Mouse (Mus musculus): ENCODE measurements around the gene Unc119b. TPM values are rescaled to one million over a fixed set of nuclear protein-coding genes. Genes with fewer than 3 reads are reported as not detected.
"Not testable (repeated sequence)": the region's sequence is repeated elsewhere in the genome, so short reads cannot be mapped to it uniquely, and the experiment has no call there.

Unc119b gene
- total RNA-seq (2021), result 10 to 100 TPM; 26.7 to 29.8 TPM
- long read RNA-seq, transcript Unc119b-201 (5 exons, 3,659 nt), result major isoform, 20 of 26 reads
- long read RNA-seq, partial matches to known transcripts, result 1 of 26 reads
- long read RNA-seq, other reads (novel, unspliced or antisense), result 4 of 26 reads

DNA sequence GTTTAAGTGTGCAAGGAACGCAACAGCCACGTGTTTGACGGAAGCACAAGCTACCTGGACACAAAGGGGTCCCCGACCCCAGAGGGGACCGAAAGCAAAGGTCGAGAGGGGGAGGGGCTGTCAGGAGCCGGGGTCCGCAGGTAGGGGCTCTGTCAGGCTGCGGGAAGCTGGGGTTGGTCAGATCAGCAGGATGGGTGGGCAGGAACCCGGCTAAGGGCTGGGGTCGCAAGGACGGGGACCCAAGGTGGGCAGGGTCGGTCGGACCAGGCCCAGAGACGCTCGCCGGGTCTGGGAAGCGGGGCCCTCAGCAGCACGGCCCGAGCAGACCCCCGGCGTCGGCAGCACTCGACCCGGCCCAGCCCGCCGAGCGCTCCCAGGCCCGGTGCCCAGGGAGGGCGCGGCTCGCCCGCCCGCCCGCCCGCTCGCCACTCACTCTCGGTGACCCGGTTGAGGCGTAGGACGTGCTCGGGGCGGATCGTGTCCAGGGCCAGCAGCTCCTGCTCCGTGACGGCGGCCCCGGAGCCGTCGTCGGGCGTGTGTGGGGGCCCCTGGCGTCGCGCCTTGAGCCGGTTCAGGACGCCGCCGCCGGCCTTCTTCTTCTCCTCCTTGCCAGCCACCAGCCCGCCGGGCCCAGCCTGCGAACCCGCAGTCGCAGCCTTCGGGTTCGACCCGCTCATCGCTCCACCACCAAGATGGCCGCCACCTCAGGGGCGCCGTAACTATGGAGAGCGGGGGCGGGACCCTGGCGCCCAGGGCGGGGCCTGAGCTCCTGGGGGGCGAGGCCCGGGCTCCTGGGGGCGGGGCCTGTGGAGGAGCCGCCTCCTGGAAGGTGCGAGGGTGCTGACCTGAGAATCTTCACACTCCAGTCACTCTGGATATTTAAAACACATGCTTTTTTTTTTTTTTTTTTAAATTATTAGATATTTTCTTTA is at the start of gene Unc119b:
Gene Unc119b, minus strand, starts transcription at position 742 of the 932 bp plus-strand sequence.
- peak; percentile 82 to 91 for DNase-seq (ENCODE audit: low spot score in 2 of 2)

DNA sequence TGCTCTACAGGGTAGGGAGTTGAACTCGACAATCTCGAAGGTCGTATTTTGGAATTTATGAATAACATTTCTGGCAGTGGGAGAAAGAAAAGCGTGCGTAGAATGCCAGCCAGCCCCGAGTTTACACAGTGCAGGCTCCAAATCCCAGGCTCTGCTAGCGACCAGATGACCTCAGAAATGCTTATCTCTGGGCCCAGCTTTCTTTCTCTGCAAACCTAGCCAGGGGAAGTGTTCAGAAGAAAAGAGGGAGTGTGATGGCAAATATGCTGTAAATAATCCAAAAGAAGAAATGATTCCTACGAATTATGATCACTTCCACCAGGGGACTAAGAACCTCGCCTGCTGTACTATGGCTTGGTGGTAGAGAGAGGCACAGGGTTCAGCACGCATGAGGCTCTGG is 48.7 kb upstream of the Unc119b start:
- no peak for DNase-seq (ENCODE audit: low spot score in 2 of 2)

DNA sequence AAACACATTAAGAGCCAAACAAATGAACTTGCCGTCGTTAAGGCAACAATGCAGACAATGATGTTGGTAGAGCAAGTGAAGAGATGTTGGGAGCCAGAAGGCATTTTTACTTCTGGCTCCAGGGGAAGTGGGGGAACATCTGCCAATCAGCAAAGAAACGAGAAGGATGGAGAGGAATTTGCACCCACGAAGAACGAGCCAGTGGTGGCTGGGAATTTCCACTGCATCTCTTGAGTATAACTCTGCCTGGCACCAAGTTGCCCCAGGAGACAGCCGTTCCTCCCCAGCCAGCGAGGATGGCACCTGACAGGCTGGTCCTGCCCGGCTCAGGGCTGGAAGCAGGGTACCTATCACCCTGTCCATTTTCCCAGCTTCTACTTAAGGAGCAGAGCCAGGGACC is 48.1 kb upstream of the Unc119b start:
- no peak for DNase-seq (ENCODE audit: low spot score in 2 of 2)

DNA sequence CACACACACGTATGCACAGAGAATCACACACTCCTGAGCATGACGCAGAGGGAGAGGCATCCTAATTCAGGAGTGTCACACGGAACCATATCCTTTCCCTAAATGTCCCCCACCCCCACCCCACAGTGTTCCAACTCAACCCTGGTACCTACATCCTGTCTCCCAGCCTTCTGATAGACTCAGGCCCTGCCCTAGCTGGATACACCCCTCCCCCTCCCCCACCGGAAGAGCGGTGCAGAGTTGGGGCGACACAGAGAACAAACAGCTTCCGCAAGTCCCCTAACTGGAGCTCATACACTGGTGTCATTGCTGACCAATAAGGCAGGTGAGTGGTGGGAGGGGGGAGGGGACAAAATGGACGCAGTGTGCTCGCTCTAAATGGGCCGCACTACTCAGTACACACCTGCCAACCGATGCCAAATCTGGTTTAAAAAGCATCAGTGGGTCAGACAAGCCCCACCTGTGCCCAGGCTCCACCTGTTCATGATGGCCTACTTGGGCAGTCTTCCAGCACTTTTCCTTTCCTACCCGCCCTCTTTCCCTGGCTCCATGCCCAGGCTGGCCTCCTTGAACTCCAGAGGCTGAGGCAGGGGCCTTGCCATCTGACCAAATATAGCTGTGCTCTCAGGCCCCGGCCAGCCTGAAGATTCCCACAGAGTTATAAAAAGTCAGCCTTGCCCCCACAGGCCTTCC is 46.6 kb upstream of the Unc119b start:
- DNase-seq (ENCODE audit: low spot score in 2 of 2), result no peak

DNA sequence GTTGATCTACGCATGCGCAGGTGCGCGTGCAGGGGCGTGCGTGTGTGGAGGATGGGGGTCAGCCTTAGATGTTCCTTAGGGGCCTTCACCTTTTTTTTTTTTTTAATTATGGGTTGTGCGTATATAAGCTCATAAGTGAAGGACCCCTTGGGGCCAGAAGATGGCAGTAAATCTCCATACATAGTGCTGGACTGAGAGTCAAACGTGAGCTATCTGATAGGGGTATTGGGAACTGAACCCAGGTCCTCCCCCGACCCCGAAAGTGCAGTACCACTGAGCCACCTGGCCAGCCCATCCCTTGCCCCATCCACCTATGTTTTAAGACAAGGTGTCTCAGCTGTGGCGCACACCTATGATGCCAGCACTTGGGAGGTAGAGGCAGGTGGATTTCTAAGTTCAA is 44.8 kb upstream of the Unc119b start:
- no peak for DNase-seq (ENCODE audit: low spot score in 2 of 2)

DNA sequence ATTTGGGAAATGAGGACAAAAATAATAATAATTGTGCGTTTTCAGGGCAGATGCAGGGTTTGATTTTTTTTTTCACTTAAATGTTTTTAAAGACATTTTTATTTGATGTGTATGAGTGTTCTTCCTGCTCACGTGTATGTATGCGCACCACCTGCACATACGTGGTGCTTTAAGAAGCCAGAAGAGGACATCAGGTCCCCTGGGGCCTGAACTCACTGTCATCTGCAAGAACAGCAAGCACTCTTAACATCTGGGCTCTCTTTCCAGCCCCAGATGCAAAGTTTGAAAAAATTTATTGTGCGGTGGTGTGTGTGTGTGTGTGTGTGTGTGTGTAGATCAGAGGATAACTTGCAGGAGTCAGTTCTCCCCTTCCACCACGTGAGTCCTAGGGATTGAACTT is 43.1 kb upstream of the Unc119b start:
- no peak for DNase-seq (ENCODE audit: low spot score in 2 of 2)

DNA sequence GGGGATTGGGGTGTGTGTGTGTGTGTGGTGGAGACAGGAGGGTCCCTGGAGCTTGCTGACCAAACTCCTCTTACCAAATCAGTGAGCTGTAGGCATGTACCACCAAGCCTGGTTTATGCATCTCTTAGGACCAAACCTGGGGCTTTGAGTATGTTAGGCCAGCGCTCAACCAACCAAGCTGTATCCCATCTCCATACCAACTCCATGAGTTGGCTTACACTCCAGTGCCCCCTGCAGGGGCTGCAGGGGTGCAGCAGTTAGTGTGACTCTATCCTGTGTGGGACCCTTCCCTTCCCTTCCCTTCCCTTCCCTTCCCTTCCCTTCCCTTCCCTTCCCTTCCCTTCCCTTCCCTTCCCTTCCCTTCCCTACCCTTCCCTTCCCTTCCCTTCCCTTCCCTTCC is 39.8 kb upstream of the Unc119b start:
- no peak for DNase-seq (ENCODE audit: low spot score in 2 of 2)

DNA sequence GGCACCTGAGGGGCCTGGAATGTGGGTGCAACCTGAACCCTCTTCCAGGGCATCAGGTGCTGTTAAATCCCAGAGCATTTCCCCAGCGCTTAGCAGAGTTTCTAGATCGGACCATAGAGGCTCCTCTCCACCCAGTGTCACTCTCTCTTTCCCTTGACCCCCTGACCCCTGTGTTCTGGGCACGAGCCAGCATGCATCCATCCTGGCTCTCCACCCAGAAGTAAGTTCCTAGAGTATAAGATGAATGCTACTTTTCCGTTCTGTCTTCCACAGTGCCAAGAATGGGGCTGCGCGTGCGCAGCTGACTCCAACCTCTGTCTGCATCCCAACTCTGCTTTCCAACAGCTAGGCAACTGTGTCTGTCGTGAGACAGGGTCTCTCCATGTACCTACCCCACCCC is 35.4 kb upstream of the Unc119b start:
- no peak for DNase-seq (ENCODE audit: low spot score in 2 of 2)

DNA sequence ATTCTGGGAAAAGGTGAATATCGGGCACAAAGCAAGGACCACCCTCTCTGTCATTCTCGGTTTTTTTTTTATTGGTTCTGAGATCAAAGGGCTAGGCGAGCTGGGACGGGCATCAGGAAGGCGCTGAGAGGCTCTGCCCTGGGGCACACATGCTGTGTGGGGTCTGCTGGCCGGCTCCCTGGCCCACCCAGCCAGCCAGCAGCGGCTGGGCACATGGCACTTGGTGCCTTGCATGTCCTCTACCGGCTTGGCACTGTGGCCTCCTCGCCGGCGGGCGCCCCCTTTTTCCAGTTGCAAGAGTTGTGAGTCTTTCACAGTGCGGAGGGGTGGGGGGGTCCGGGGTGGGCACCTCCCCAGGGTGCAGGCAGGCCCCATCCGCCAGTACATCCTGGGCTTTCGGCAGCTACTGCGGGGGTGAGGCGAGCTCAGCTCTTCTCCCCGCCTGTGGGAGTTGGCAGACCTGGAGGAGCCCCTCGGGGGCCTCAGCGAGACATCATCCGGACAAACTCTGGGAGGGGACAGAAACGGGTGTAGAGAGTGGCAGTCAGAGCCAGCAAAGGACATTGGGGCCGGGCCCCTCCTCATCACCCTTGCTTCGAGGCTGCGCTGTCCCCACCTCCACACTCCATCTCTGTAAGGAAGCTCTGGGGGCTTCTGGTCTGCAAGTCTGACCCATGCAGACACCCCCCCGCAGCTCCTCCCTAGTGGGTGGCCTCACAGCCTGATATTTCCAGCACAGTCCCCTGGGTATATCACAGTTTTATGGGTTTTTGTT is 34.1 kb upstream of the Unc119b start:
- no peak for DNase-seq (ENCODE audit: low spot score in 2 of 2)

DNA sequence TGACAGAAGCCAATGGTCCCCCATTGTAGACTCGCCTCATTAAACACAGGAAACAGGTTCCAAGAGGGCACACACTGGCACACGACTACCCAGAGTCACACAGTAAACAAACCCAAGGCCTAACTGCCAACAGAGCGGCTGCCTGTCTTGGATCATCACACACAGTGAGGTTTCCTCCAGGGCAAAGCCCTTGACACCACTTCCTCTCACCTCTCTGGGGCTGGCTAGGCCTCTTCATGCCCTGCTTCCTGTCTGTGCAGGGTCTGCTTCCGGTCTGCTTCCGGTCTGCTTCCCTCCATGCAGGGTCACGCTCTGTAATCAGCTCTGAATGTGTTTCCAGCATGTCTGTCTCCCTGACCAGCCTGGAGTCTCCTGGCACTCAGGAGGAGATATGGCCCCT is 32.6 kb upstream of the Unc119b start:
- no peak for DNase-seq (ENCODE audit: low spot score in 2 of 2)

DNA sequence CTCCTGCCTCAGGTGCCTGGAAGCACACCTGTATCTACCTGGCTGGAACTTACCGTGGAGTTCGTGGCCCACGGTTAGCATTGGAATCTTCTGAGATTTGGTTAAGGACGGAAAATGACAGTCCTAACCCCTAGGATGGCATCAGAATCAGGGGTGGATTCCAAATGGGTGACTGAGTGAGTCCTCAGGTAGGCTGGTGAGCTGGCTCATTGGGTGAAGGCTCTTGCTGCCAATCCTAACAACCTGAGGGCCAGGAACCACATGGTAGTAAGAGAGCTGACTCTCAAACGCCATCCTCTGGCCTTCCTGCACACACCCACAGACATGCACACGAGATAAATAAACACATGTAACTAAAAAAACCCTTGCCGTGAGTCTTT is 32.0 kb upstream of the Unc119b start:
- DNase-seq (ENCODE audit: low spot score in 2 of 2), result no peak

DNA sequence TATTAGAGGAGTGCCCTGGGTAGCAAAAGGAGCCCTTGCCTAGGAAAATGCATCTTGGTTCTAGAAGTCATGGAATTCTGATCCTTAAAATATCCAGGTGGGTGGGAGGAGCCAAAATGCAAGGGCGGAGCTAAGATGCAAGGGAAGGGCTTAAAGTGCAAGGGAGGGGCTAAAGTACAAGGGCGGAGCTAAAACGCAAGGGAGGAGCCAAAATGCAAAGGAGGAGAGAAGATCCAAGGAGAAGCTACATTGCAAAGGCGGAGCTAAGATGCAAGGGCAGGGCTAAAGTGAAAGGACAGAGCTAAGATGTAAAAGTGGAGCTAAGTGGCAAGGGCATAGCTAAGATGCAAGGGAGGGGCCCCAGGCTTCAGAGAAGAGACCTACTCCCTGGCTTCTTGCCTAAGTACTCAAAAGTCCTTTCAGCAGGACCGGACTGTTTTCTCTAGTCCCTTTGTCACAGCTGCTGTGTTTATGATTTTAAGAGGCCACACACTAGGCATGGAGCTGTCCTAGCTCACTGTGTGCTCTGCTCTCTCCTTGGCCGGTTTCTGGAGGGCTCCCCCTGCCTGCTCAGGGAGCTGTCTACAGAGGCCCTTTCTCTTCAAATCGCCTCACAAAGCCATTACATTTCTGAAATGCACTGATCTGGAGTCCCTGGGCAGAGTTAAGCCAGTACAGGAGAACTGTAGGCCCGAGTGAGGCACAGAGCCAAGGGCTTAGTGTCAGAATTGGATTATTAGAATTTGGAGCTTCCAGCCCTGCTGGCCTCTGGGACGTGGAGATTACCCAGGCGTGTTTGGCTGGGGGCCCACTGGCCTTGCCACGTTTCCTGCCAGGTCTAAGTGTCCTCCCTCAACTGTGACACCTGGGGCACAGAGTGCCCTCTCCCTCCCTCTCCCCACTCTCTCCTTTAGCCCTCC is 31.4 kb upstream of the Unc119b start:
- no peak for DNase-seq (ENCODE audit: low spot score in 2 of 2)

DNA sequence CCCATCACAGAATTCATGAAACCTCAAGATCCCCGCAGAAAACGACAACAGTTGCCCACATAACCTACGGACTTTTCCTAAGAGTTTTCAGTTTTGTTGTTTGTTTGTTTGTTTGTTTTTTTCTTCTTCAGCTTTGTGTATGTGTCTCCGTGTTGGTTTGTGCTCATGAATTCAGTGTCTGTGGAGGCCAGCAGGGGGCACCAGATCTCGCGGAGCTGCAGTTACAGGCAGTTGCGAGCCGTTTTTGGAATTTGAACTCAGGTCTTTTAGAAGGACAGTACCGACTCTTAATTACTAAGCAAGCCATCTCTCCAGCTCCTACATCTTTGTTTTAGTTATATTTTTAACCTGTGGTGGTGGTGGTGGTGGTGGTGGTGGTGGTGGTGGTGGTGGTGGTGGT is 30.6 kb upstream of the Unc119b start:
- no peak for DNase-seq (ENCODE audit: low spot score in 2 of 2)

DNA sequence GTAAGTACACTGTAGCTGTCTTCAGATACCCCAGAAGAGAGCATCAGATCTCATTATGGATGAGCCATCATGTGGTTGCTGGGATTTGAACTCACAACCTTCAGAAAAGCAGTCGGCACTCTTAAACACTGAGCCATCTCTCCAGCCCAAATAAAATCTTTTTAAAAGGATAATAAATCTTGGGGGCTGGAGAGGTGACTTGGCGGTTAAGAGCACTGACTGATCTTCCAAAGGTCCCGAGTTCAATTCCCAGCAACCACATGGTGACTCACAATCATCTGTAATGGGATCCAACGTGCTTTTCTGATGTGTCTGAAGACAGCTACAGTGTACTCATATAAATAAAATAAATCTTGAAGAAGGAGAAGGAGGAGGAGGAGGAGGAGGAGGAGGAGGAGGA is 29.7 kb upstream of the Unc119b start:
- not testable (repeated sequence) for DNase-seq (ENCODE audit: low spot score in 2 of 2)

DNA sequence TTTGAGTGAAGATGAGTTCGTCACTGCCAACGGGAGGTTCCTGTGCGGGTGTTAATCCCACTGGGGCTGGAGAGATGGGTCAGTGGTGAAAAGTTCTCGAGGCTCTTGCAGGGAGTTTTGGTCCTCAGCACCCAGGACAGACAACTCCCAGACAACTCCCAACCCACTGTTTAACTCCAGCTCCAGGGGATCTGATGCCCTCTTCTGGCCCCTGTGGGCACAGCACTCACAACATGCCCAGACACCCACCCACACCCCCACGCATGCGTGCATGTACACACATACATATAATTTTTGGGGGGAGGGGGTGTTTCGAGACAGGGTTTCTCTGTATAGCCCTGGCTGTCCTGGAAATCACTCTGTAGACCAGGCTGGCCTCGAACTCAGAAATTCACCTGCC is 28.8 kb upstream of the Unc119b start:
- peak; percentile 69 to 76 for DNase-seq (ENCODE audit: low spot score in 2 of 2)

DNA sequence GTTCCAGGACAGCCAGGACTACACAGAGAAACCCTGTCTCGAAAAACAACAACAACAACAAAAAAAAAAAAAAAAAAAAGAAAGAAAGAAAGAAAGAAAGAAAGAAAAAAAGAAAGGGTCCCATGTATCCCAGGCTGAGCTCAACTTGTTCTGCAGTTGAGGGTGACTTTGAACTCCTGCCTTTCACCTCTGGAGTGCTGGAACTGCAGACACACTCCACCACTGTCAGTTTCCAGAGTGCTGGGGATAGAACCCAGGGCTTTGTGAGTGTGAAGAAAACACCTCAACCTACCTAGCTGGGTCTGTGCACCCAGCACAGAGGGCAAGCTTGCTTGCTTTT is 27.1 kb upstream of the Unc119b start:
- DNase-seq (ENCODE audit: low spot score in 2 of 2), result not testable (repeated sequence)

DNA sequence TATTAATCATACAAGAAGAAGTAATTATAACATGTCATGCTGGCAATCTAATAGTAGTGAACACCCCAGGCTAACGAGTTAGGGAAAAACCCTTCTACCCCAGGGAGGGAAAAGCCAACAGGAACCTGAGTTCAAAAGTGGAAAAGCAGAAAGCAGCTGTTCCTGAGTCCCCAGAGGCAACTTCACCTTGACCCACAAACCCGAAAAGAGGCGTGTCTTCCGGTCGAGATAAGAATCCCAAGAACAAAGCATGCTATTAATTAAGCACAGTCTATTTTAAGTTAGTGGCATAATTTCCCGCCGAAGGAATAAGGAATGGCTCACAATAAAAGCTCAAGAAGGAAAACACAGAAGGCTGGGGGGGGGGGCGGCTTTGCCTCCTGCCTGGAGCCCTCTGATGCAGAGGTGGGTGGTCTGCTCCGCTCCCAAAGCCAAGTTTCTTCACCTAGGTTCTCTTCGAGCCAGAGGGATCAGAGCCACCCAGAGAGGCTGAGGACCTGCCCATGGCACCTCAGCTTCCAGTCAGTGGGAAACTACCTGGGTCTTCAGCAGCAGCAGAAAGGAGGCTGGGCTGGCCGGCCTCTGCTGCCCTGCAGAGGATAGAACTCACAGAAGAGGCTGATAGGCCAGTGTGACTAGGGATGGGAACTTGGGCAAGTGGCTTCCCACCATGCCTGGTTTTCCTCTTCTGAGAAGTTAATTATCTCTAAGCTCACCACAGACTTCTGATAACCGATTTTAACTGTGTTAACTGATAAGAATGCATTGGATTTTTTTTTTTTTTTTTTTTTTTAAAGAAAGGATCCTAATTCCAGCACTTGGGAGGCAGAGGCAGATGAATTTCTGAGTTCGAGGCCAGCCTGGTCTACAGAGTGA is 26.5 kb upstream of the Unc119b start:
- DNase-seq (ENCODE audit: low spot score in 2 of 2), result no peak

DNA sequence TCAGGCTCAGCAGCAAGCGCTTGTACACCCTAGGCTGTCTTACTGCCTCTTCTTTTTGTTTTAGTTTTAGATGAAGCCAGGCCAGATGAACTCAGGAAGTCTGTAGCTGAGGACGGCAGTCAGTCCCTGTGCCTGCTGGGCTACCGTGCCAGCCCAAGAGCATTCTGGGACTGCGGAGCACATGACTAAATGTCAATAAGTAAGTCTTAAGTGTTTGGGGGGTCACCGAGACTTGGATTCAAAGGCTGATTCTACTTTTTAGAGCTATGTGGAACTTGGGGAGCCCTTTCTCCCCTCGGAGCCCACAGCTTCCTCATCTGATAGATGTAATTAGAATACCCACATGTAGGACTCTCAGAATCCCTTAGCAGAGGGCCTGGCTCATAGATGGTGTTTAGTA is 25.9 kb upstream of the Unc119b start:
- DNase-seq (ENCODE audit: low spot score in 2 of 2), result no peak

DNA sequence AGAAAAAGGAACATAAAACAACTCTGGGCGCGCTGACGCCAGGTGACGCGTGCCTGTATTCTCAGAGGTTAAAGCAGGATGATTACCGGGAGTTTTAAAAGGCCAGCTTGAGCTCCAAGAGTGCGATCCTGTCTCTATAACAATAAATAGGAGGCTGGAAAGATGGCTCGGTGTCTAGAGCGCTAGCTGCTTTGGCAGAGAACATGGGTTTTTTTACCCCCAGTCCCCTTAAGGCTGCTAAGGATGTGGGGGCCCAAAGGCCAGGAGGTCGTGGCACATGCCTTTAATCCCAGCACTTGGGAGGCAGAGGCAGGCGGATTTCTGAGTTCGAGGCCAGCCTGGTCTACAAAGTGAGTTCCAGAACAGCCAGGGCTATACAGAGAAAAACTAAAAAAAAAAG is 24.4 kb upstream of the Unc119b start:
- no peak for DNase-seq (ENCODE audit: low spot score in 2 of 2)

All from layer of hippocampus, postnatal 10 days (tissue).